In the genomic region with DNA sequence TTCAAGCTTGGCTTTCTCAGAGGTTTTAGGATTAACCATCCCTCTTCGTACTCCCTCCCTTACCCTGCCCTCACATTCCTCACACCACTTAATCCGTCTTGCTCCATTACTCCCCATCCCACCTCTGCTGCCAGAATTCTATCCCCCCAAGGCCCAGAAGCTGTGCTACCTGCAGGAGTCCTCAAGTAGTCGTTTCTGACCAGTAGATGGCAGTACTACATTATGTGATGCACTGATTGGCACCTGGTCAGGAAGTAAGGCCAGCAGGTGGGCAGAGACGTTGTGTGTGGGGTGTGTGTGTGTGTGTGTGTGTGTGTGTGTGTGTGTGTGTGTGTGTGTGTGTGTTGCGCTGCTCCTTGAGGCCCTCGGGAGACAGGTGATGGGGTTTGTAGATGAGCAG, we compare ENCODE assay signal across 11 mouse cellular contexts. TPM values are rescaled to one million over a fixed set of nuclear protein-coding genes. Genes with fewer than 3 reads are reported as not detected.
DNase-seq lines count a peak whose midpoint lies in the region; ATAC-seq and TF ChIP-seq lines count a peak whose summit lies in the region.
"Had no signal": no experiment of that assay in that cellular context is flagged by ENCODE, and none has a peak within 500 bp of the region (broad histone marks: within the 10 kb centered on the region; RNA-seq: fewer than 3 reads in every experiment).

No protein-coding gene starts in this region.

- no peak for ATAC-seq in liver, postnatal 0 days

- peak; percentile 26 for DNase-seq in liver, postnatal 0 days
- DNase-seq in liver: no peak
- peak; percentile 17 to 43 for DNase-seq in kidney, adult 8-10 months
- DNase-seq in B cell, adult 2 months: no peak
- DNase-seq in c-Kit-positive CD71-positive TER-119-positive erythroid progenitor cells, embryonic 14.5 days (ENCODE audit: low spot score): no peak
- DNase-seq in spleen, adult 12 weeks (ENCODE audit: low spot score): no peak
- DNase-seq: adrenal gland, adult 2 months had no signal

- H3K4me2 ChIP-seq in liver, postnatal 0 days (ENCODE audit: low read depth, low read length): no peak overlapping the region
- H3K4me2 ChIP-seq: midbrain, embryonic 12.5 days had no signal

- H3K4me1 ChIP-seq in liver, postnatal 0 days (ENCODE audit: insufficient read depth): no peaks in the 10 kb centered on the region
- no peaks in the 10 kb centered on the region for H3K4me1 ChIP-seq in bone marrow macrophage, adult 2 months (ENCODE audit: control insufficient read depth, insufficient read depth, low read length)
- H3K4me1 ChIP-seq in small intestine, adult 2 months (ENCODE audit: control insufficient read depth, insufficient read depth, insufficient read length, low read length): 0 out of 2 replicates have a peak, but pooled peaks cover 2% of the 10 kb centered on the region
- H3K4me1 ChIP-seq: midbrain, embryonic 12.5 days had no signal

- TF ChIP-seq EP300 in liver, postnatal 0 days (IDR thresholded peaks at IDR 0.05; ENCODE audit: low read depth): no peak

- no peak overlapping the region for H3K4me3 ChIP-seq in liver, postnatal 0 days (ENCODE audit: low read depth, low read length)
- H3K4me3 ChIP-seq in bone marrow macrophage, adult 2 months (ENCODE audit: insufficient read depth, low read length): no peak overlapping the region
- H3K4me3 ChIP-seq in small intestine, adult 2 months (ENCODE audit: low read depth, low read length): no peak overlapping the region
- H3K4me3 ChIP-seq: forebrain, embryonic 10.5 days; midbrain, embryonic 12.5 days had no signal

- no peaks in the 10 kb centered on the region for H3K36me3 ChIP-seq in liver, postnatal 0 days (replicated peaks; ENCODE audit: insufficient read depth, low read length)
- H3K36me3 ChIP-seq in small intestine, adult 2 months (ENCODE audit: control insufficient read depth, insufficient read depth, low read length): no peaks in the 10 kb centered on the region
- H3K36me3 ChIP-seq: forebrain, embryonic 10.5 days; midbrain, embryonic 12.5 days had no signal

- peak; percentile 71 for TF ChIP-seq CTCF in liver, postnatal 0 days (IDR thresholded peaks at IDR 0.05; ENCODE audit: low read depth)
- TF ChIP-seq CTCF in bone marrow macrophage, adult 2 months (IDR thresholded peaks at IDR 0.05; ENCODE audit: low read depth, low read length): peak; percentile 29; the same call in 1 of the 2 replicates
- TF ChIP-seq CTCF in small intestine, adult 2 months (IDR thresholded peaks at IDR 0.05; ENCODE audit: extremely low read depth, insufficient read length, insufficient replicate concordance, low read depth, low read length): peak; percentile 43; the same call in 1 of the 2 replicates

- no peaks in the 10 kb centered on the region for H3K27me3 ChIP-seq in liver, postnatal 0 days (ENCODE audit: insufficient read depth, low read length)
- no peaks in the 10 kb centered on the region for H3K27me3 ChIP-seq in small intestine, adult 2 months (ENCODE audit: control insufficient read depth, insufficient read depth, low read length)
- H3K27me3 ChIP-seq: midbrain, embryonic 12.5 days had no signal

- 15% methylated on average over 6 of the region's 6 CpGs for WGBS in liver, postnatal 0 days (ENCODE audit: insufficient replicate concordance)
- WGBS in small intestine, adult 2 months: 19% methylated on average over 6 of the region's 6 CpGs

- H3K9ac ChIP-seq in liver, postnatal 0 days (replicated peaks): no peak overlapping the region
- H3K9ac ChIP-seq: midbrain, embryonic 12.5 days had no signal

- H3K27ac ChIP-seq in liver, postnatal 0 days (ENCODE audit: low read depth): no peak overlapping the region
- H3K27ac ChIP-seq in bone marrow macrophage, adult 2 months (ENCODE audit: insufficient read depth, low read depth, low read length): no peak overlapping the region
- no peak overlapping the region for H3K27ac ChIP-seq in small intestine, adult 2 months (ENCODE audit: insufficient read depth, low read depth, low read length)
- H3K27ac ChIP-seq: forebrain, embryonic 10.5 days; midbrain, embryonic 12.5 days had no signal

- TF ChIP-seq POLR2A in bone marrow macrophage, adult 2 months (IDR thresholded peaks at IDR 0.05; ENCODE audit: borderline replicate concordance, low read depth, low read length): no peak
- no peak for TF ChIP-seq POLR2A in small intestine, adult 2 months (IDR thresholded peaks at IDR 0.05; ENCODE audit: low read depth, low read length)

- H3K9me3 ChIP-seq in liver, postnatal 0 days (ENCODE audit: low read length): no peaks in the 10 kb centered on the region
- H3K9me3 ChIP-seq: forebrain, embryonic 10.5 days had no signal

RNA-seq across cellular contexts. Expression of a gene that starts 18.9 kb away (rescaled TPM):
- not detected in 2 replicates for polyA plus RNA-seq in liver, postnatal 0 days (2015; fragmentation: Nextera tagmentation; extraction: Ambion mirVana)
- polyA plus RNA-seq in bone marrow macrophage, adult 2 months (2012; ENCODE audit: insufficient read depth, insufficient read length, missing spikeins): not detected in 2 replicates
- polyA plus RNA-seq in small intestine, adult 2 months (2012; rRNA removed): not detected in 2 replicates
- polyA plus RNA-seq: adrenal gland, adult 2 months had no signal

RNA-seq across cellular contexts. Expression of a gene that starts 32.8 kb away (rescaled TPM):
- polyA plus RNA-seq in liver, postnatal 0 days (2015; fragmentation: Nextera tagmentation; extraction: Ambion mirVana): 0.59 and 0.80 TPM in 2 replicates
- not detected in 2 replicates for polyA plus RNA-seq in bone marrow macrophage, adult 2 months (2012; ENCODE audit: insufficient read depth, insufficient read length, missing spikeins)
- polyA plus RNA-seq in small intestine, adult 2 months (2012; rRNA removed): not detected in 2 replicates
- polyA plus RNA-seq: adrenal gland, adult 2 months; forebrain, embryonic 10.5 days; midbrain, embryonic 12.5 days had no signal

RNA-seq across cellular contexts. Expression of a gene that starts 59.2 kb away (rescaled TPM):
- 5.4 and 5.6 TPM in 2 replicates for polyA plus RNA-seq in liver, postnatal 0 days (2015; fragmentation: Nextera tagmentation; extraction: Ambion mirVana)
- polyA plus RNA-seq in bone marrow macrophage, adult 2 months (2012; ENCODE audit: insufficient read depth, insufficient read length, missing spikeins): not detected in 2 replicates
- not detected in 2 replicates for polyA plus RNA-seq in small intestine, adult 2 months (2012; rRNA removed)
- polyA plus RNA-seq: forebrain, embryonic 10.5 days; midbrain, embryonic 12.5 days had no signal

Comparison
In these comparisons a context has a peak if more than half of its experiments do, and no peak if none do; other contexts are left out.
1. DNase-seq: peak in liver, postnatal 0 days (single experiment) and kidney, adult 8-10 months (2 of 2); none in liver (single experiment), B cell, adult 2 months (0 of 2), c-Kit-positive CD71-positive TER-119-positive erythroid progenitor cells, embryonic 14.5 days (single experiment) and spleen, adult 12 weeks (single experiment).
2. Peak in every context shown above with its lines, with median percentiles within 50 percentile points of each other: CTCF ChIP-seq.